ENCODE assay signal across 1 mouse cellular context in genomic region chr12:100724606-100725457, GRCm38 (mm10).
A peak's percentile ranks its signal among the peaks of the same experiment; 100 is the strongest.
TF ChIP-seq lines count a peak whose summit lies in the region.

No protein-coding gene starts in this region.

TF ChIP-seq in CH12.LX, 34 proteins besides CTCF, POLR2A, EP300 and RAD21 (continued from another document):
- TF ChIP-seq SIN3A (IDR thresholded peaks at IDR 0.05; ENCODE audit: low read length) (peak; percentile 77), MAZ (IDR thresholded peaks at IDR 0.05; ENCODE audit: low read depth, low read length) (0 out of 2 replicates have a peak, but pooled peaks have one; percentile 23), ZKSCAN1 (IDR thresholded peaks at IDR 0.05; ENCODE audit: borderline replicate concordance, low read depth, low read length) (no peak), NRF1 (IDR thresholded peaks at IDR 0.05; ENCODE audit: low read depth, low read length) (peak; percentile 100), MAFK (IDR thresholded peaks at IDR 0.05; ENCODE audit: insufficient replicate concordance, low read length) (no peak), ZC3H11A (IDR thresholded peaks at IDR 0.05; ENCODE audit: low read depth, low read length) (no peak), MYC (IDR thresholded peaks at IDR 0.05; ENCODE audit: low read depth, low read length) (no peak), GABPA (IDR thresholded peaks at IDR 0.05; ENCODE audit: insufficient replicate concordance, low read depth, low read length) (no peak), RCOR1 (conservative IDR thresholded peaks at IDR 0.05; ENCODE audit: low read depth, low read length) (no peak), JUN (IDR thresholded peaks at IDR 0.05; ENCODE audit: insufficient read depth, low read depth, low read length) (no peak), MEF2A (IDR thresholded peaks at IDR 0.05; ENCODE audit: borderline replicate concordance, low read depth, low read length) (no peak), ZMIZ1 (IDR thresholded peaks at IDR 0.05; ENCODE audit: low read depth, low read length) (peak; percentile 31; the same call in 1 of the 2 replicates)
